Mouse (Mus musculus) spleen, adult 2 months (tissue): ENCODE data around the gene Golga5. TPM values are rescaled to one million over a fixed set of nuclear protein-coding genes. Genes with fewer than 3 reads are reported as not detected.

Experiments used
- DNase-seq, 2 experiments: peaks; one replicate each; pipeline versions ENCODE4 v3.0.0 to v3.0.0-alpha.2; 2012 to 2021; ENCODE audit warnings: low spot score in 2 of 2, low read depth in 1 of 2
- H3K27ac ChIP-seq: fragments of 200-500 bp; 2 replicates; pipeline ENCODE4 v1.5.1; 2012; ENCODE audit warnings: low read length, inconsistent platforms; ENCODE audit not compliant: insufficient read depth
- H3K27me3 ChIP-seq: fragments of 200-500 bp; 2 replicates; pipeline ENCODE4 v1.6.1; 2012; ENCODE audit warnings: mild to moderate bottlenecking, moderate library complexity, low read length, inconsistent platforms; ENCODE audit not compliant: control insufficient read depth, insufficient read depth
- H3K36me3 ChIP-seq: fragments of 200-500 bp; 2 replicates; pipeline ENCODE4 v1.6.1; 2012; ENCODE audit warnings: mild to moderate bottlenecking, low read length, inconsistent platforms; ENCODE audit not compliant: control insufficient read depth, insufficient read depth
- H3K4me1 ChIP-seq: fragments of 200-500 bp; 2 replicates; pipeline ENCODE4 v1.6.1; 2011; ENCODE audit warnings: inconsistent platforms; ENCODE audit not compliant: control insufficient read depth, insufficient read depth, insufficient read length
- H3K4me3 ChIP-seq: fragments of 200-500 bp; 2 replicates; pipeline ENCODE4 v1.5.1; 2011; ENCODE audit warnings: mild to moderate bottlenecking, inconsistent platforms; ENCODE audit not compliant: insufficient read depth, insufficient read length; ENCODE audit errors: extremely low read depth
- CTCF ChIP-seq: fragments of 200-500 bp; IDR thresholded peaks from 2 replicates; pipeline ENCODE4 v1.5.1; 2011; ENCODE audit warnings: mild to moderate bottlenecking, inconsistent platforms; ENCODE audit not compliant: insufficient read depth, insufficient read length, insufficient replicate concordance; ENCODE audit errors: extremely low read depth
- POLR2A ChIP-seq: fragments of 200-500 bp; IDR thresholded peaks from 2 replicates; pipeline ENCODE4 v1.6.1; 2011; ENCODE audit warnings: low read depth, low read length, inconsistent platforms
- WGBS: fragments of 180-500 bp; shearing (Covaris S2); methylation state at CpG from one replicate; pipeline ENCODE4 v1.1.7; 2018; 5-methylcytosine and 5-hydroxymethylcytosine counted together
- polyA plus RNA-seq: library from polyadenylated mRNA; depleted of rRNA; stranded (reverse); fragments of >200 nt; gene quantifications from 2 replicates; pipeline ENCODE4 v1.2.3, GENCODE M21; 2012

Golga5 gene
- polyA plus RNA-seq, 1 experiment, result 6.9 TPM

DNA sequence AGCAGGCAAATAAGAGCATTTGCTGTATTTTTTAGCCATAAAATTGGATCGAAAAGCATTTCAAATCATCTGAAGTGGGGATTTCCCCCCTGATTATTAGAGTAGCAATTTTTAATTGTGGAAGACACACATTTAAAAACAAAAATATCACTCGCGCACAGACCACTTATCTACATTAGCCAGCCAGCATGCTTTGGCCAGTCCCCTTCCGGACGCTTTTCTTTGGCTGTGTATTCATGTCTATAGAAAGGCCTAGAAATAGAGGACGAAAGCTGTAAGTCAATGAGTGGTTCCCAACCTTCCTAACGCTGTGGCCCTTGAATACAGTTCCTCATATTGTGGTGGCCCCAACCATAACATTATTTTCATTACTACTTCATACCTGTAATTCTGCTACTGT lies 37.0 kb downstream of the Golga5 start:
- no peak overlapping the region for H3K4me3 ChIP-seq
- H3K27me3 ChIP-seq, result no peaks in the 10 kb centered on the region
- DNase-seq, result no peak
- H3K4me1 ChIP-seq, result no peaks in the 10 kb centered on the region
- no peak overlapping the region for H3K27ac ChIP-seq
- H3K36me3 ChIP-seq, result no peaks in the 10 kb centered on the region
- WGBS, result 87% methylated on average over 7 of the region's 7 CpGs
- TF ChIP-seq CTCF (no peak), POLR2A (no peak)

DNA sequence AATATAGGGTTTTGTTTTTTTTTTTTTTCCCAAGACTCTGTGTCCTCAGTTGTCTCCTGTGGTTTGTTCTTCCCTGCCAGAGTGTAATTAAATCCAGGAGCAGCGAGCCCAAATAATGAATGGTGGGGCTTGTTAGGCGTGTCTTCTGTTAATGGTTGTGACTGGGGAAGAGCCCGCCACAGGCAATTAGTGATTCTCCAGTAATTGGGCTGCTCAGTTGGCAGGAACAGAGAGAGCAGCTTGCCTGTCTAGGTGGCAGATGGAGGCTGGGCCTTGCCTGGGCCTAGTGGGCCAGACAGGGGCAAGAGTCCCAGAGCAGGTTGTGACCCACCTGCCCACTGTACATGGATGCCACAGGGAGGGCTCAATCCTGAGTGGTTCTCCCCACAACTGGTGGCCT lies 42.4 kb downstream of the Golga5 start:
- no peak overlapping the region for H3K27ac ChIP-seq
- H3K4me3 ChIP-seq, result no peak overlapping the region
- DNase-seq, result no peak
- H3K36me3 ChIP-seq, result no peaks in the 10 kb centered on the region
- TF ChIP-seq POLR2A (no peak), CTCF (no peak)
- WGBS, result 84% methylated on average over 3 of the region's 3 CpGs
- no peaks in the 10 kb centered on the region for H3K4me1 ChIP-seq
- no peaks in the 10 kb centered on the region for H3K27me3 ChIP-seq

DNA sequence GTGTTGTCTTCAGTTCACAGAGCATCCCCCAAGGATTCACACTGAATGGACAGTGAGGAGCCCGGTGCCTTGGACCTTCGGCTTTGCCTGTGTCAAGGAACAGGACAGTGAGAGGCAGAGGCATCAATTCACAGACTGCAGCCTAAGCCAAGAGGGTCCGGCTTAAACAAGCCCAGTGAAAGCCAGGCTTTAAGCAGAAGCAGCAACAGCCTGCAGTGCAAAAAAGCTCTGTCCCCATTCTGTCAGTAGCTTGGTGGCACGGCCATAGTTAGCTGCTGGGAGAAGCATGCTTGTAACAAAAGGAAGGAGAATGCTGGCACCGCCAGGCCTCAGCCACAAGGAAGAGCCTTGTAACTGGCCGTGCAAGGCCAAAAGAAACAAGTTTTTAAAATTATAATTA lies 45.2 kb downstream of the Golga5 start:
- WGBS, result 93% methylated on average over 6 of the region's 6 CpGs
- no peak for TF ChIP-seq CTCF
- no peak for TF ChIP-seq POLR2A
- Histone ChIP-seq H3K27me3 (no peaks in the 10 kb centered on the region), H3K4me3 (no peak overlapping the region), H3K4me1 (no peaks in the 10 kb centered on the region), H3K27ac (no peak overlapping the region), H3K36me3 (no peaks in the 10 kb centered on the region)
- DNase-seq, result no peak

DNA sequence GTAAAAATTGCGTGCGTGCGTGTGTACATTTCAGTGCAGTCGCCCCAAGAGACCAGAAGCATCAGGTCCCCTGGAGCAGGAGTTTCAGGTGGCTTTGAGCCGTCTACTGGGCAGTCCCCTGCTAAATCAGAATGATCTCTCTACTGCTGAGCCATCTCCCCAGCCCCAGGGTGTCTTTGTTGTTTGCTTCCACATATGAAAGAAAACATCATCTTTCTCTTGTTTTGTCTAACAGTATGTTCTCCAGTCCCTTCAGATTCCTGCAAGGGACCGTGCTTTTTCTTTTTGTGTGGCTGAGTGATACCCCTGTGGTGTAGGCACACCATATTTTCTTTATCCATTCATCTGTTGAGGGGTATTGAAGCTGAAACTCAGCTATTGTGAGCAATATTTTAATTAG lies 45.8 kb downstream of the Golga5 start:
- no peak for TF ChIP-seq POLR2A
- TF ChIP-seq CTCF, result no peak
- WGBS, result 93% methylated on average over 6 of the region's 6 CpGs
- H3K27me3 ChIP-seq, result no peaks in the 10 kb centered on the region

DNA sequence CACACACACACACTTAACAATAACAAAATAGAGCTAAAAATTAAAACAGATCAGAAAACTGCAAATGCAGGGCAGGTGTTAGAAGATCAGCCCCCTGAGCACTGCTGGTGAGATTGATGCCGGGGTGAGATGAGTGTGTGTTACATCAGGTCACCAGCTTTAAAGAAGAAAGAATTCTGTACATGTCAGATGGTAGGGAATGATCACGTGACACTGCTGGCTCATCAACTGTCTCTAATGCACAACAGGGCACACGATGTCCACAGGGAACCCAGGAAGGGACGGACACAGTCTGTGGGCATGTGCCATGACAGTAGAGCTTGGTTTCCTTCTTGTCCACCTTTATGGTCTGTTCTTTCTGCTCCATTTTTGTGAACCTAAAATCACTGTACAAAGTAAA lies 47.2 kb downstream of the Golga5 start:
- no peak for TF ChIP-seq POLR2A
- TF ChIP-seq CTCF, result no peak
- DNase-seq, result no peak
- Histone ChIP-seq H3K27me3 (no peaks in the 10 kb centered on the region), H3K27ac (no peak overlapping the region), H3K4me1 (no peaks in the 10 kb centered on the region), H3K36me3 (no peaks in the 10 kb centered on the region), H3K4me3 (no peak overlapping the region)
- 88% methylated on average over 4 of the region's 4 CpGs for WGBS

More for the DNA sequence above, 45.8 kb downstream of the Golga5 start:
- DNase-seq, result no peak
- Histone ChIP-seq H3K27ac (no peak overlapping the region), H3K36me3 (no peaks in the 10 kb centered on the region), H3K4me3 (no peak overlapping the region), H3K4me1 (no peaks in the 10 kb centered on the region)

DNA sequence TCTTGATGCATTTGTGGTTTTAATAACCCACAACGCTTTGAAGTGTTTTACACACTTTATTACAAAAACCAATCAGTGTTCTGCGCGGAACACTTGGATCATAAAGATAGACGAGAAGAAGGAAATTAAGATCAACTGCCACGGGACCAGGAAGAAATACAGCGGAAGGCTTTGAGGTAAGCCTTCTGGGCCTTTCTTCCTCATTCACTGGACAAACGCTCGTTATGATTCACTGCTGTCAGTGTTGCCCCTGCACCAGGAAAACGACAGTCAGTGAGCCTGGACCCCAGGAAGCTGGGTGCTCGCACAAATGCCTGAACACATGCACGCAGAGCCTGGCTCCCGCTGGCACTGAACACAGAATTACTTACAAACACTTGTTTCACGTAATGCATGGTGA lies 48.7 kb downstream of the Golga5 start:
- Histone ChIP-seq H3K4me3 (no peak overlapping the region), H3K27ac (no peak overlapping the region), H3K36me3 (no peaks in the 10 kb centered on the region), H3K4me1 (no peaks in the 10 kb centered on the region), H3K27me3 (no peaks in the 10 kb centered on the region)
- no peak for DNase-seq
- TF ChIP-seq CTCF (no peak), POLR2A (no peak)
- WGBS, result 8% methylated on average over 13 of the region's 13 CpGs

DNA sequence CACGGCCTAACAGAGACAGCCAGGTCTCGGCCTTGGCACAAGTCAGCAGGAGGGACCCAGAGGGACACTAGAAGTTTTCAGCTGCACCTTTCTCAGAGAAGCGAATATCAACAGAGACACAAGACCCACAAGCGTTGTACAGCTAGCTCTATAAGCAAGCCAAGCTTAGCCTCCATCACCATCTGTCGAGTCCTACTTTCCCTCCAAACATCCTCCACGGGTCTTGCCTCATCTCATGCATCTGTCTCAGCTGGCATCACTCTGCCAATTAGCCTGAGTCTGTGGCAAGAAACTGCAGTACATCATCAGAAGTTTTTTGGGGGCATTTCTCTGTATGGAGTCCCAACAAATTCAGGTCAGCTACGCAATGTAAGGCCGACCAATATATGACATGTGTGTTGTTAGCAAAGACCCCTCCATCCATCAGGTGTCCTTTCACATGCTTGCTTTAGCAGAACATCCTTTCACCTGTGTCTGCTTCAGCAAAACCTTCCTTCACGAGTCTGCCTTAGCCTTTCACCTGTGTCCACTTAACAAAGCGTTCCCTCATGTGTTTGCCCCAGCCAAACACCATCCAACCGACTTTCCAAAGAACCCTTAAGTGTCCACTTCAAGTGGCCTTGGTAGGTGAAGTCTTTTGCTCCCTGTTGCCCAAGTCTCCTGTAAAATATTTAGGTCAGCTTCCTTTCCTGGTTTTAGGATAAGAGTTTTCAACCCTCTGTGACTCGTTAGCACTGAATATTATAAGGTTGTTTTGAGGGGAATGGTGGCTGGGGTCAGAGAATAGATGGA lies 51.2 kb downstream of the Golga5 start:
- 88% methylated on average over 12 of the region's 12 CpGs for WGBS
- H3K27me3 ChIP-seq, result no peaks in the 10 kb centered on the region
- no peaks in the 10 kb centered on the region for H3K36me3 ChIP-seq
- no peak for DNase-seq
- TF ChIP-seq CTCF, result no peak
- TF ChIP-seq POLR2A, result no peak
- H3K27ac ChIP-seq, result no peak overlapping the region
- H3K4me1 ChIP-seq, result 0 out of 2 replicates have a peak, but pooled peaks cover 3% of the 10 kb centered on the region
- no peak overlapping the region for H3K4me3 ChIP-seq
